Mouse (Mus musculus) intestine, postnatal 0 days (tissue): ENCODE measurements around the gene Tbl2. TPM values are rescaled to one million over a fixed set of nuclear protein-coding genes. Genes with fewer than 3 reads are reported as not detected.

Experiments
- ATAC-seq: fragments of 200-750 bp; cut with Nextera tagmentation; 2 replicates; pipeline ENCODE4 v1.8.0; 2017; ENCODE audit warnings: mild to moderate bottlenecking, moderate TSS enrichment, moderate library complexity
- H3K27ac ChIP-seq: fragments of 300-500 bp; sonication (generic); 2 replicates; pipeline ENCODE4 v1.5.1; 2014; ENCODE audit warnings: mild to moderate bottlenecking, low read depth, low read length, moderate library complexity
- H3K27me3 ChIP-seq: fragments of 300-500 bp; sonication (generic); replicated peaks from 2 replicates; pipeline ENCODE4 v1.6.1; 2014; ENCODE audit warnings: low read length, mixed read lengths; ENCODE audit not compliant: control insufficient read depth, insufficient read depth
- H3K36me3 ChIP-seq: fragments of 300-500 bp; sonication (generic); 2 replicates; pipeline ENCODE4 v1.6.1; 2014; ENCODE audit warnings: mild to moderate bottlenecking, moderate library complexity; ENCODE audit not compliant: control insufficient read depth, insufficient read depth
- H3K4me1 ChIP-seq: fragments of 300-500 bp; sonication (generic); replicated peaks from 2 replicates; pipeline ENCODE4 v1.6.1; 2014; ENCODE audit warnings: antibody characterized with exemption, low read length, mixed read lengths; ENCODE audit not compliant: control insufficient read depth, insufficient read depth
- H3K4me2 ChIP-seq: fragments of 300-500 bp; sonication (generic); replicated peaks from 2 replicates; pipeline ENCODE4 v1.6.1; 2014; ENCODE audit warnings: low read depth, mild to moderate bottlenecking, moderate library complexity
- H3K4me3 ChIP-seq: fragments of 300-500 bp; sonication (generic); 2 replicates; pipeline ENCODE4 v1.5.1; 2014; ENCODE audit warnings: low read depth, low read length
- H3K9ac ChIP-seq: fragments of 300-500 bp; sonication (generic); 2 replicates; pipeline ENCODE4 v1.6.1; 2014; ENCODE audit warnings: mild to moderate bottlenecking, low read depth, low read length
- H3K9me3 ChIP-seq: fragments of 300-500 bp; sonication (generic); 2 replicates; pipeline ENCODE4 v1.6.1; 2016; ENCODE audit warnings: mixed run types; ENCODE audit not compliant: control insufficient read depth
- CTCF ChIP-seq: sonication (generic); IDR thresholded peaks from 2 replicates; pipeline ENCODE4 v1.5.1; 2016; ENCODE audit warnings: low read depth, mild to moderate bottlenecking, control low read depth, antibody characterized with exemption, moderate library complexity
- WGBS: fragments of 180-500 bp; shearing (Covaris S2); extraction: QIAGEN DNeasy Blood & Tissue Kit; methylation state at CpG from one replicate; pipeline ENCODE4 v1.1.7; 2014; 5-methylcytosine and 5-hydroxymethylcytosine counted together
- polyA plus RNA-seq: library from polyadenylated mRNA; unstranded; fragments of >200 nt; fragmentation: Nextera tagmentation; extraction: Ambion mirVana; gene quantifications from 2 replicates; pipeline ENCODE4 v1.2.1, GENCODE M21; 2015

Tbl2 gene
- polyA plus RNA-seq, 1 experiment from 2014 or later: 17.7 TPM

GRCm38 (mm10) chr5:135180796-135181195 is 31.3 kb downstream of the Tbl2 start:
- Histone ChIP-seq H3K9ac (no peak overlapping the region), H3K4me3 (no peak overlapping the region), H3K4me1 (no peaks in the 10 kb centered on the region), H3K9me3 (no peaks in the 10 kb centered on the region), H3K36me3 (peaks cover 61% of the 10 kb centered on the region), H3K4me2 (no peak overlapping the region), H3K27me3 (no peaks in the 10 kb centered on the region), H3K27ac (no peak overlapping the region)
- TF ChIP-seq CTCF: no peak
- WGBS: 96% methylated on average over 14 of the region's 14 CpGs
- ATAC-seq: no peak

- WGBS: 87% methylated on average over 6 of the region's 6 CpGs
- Histone ChIP-seq H3K36me3 (peaks cover 54% of the 10 kb centered on the region), H3K9me3 (no peaks in the 10 kb centered on the region), H3K9ac (no peak overlapping the region), H3K4me3 (no peak overlapping the region), H3K4me2 (no peak overlapping the region), H3K27ac (no peak overlapping the region), H3K4me1 (no peaks in the 10 kb centered on the region), H3K27me3 (no peaks in the 10 kb centered on the region)
- no peak for ATAC-seq
- TF ChIP-seq CTCF: no peak
Observed at GRCm38 (mm10) chr5:135181776-135182175, 32.3 kb downstream of the Tbl2 start.

- Histone ChIP-seq H3K4me3 (no peak overlapping the region), H3K27me3 (no peaks in the 10 kb centered on the region), H3K9ac (no peak overlapping the region), H3K36me3 (peaks cover 41% of the 10 kb centered on the region), H3K9me3 (no peaks in the 10 kb centered on the region), H3K4me1 (no peaks in the 10 kb centered on the region), H3K27ac (peak overlapping the region; percentile 35), H3K4me2 (no peak overlapping the region)
- WGBS: 40% methylated on average over 8 of the region's 8 CpGs
- ATAC-seq: no peak
- peak; percentile 36; the same call in 1 of the 2 replicates for TF ChIP-seq CTCF
Observed at GRCm38 (mm10) chr5:135183131-135183861, 33.8 kb downstream of the Tbl2 start.

- Histone ChIP-seq H3K27ac (no peak overlapping the region), H3K4me1 (peaks cover 6% of the 10 kb centered on the region; the same call in 1 of the 2 replicates), H3K9ac (no peak overlapping the region), H3K9me3 (no peaks in the 10 kb centered on the region), H3K36me3 (peaks cover 24% of the 10 kb centered on the region), H3K4me3 (no peak overlapping the region), H3K4me2 (no peak overlapping the region), H3K27me3 (no peaks in the 10 kb centered on the region)
- TF ChIP-seq CTCF: no peak
- WGBS: 75% methylated on average over 3 of the region's 3 CpGs
- no peak for ATAC-seq
Observed at GRCm38 (mm10) chr5:135185016-135185415, 35.6 kb downstream of the Tbl2 start.

- H3K27ac ChIP-seq: no peak overlapping the region
- no peaks in the 10 kb centered on the region for H3K27me3 ChIP-seq
- H3K4me2 ChIP-seq: no peak overlapping the region
- no peaks in the 10 kb centered on the region for H3K9me3 ChIP-seq
- 43% methylated on average over 3 of the region's 3 CpGs for WGBS
- H3K4me1 ChIP-seq: peaks cover 6% of the 10 kb centered on the region; the same call in 1 of the 2 replicates
- peak; percentile 58 for TF ChIP-seq CTCF
- no peak overlapping the region for H3K4me3 ChIP-seq
- peaks cover 19% of the 10 kb centered on the region for H3K36me3 ChIP-seq
- no peak for ATAC-seq
- no peak overlapping the region for H3K9ac ChIP-seq
Observed at GRCm38 (mm10) chr5:135185596-135185995, 36.1 kb downstream of the Tbl2 start.

- H3K4me3 ChIP-seq: peak overlapping the region; percentile 100
- H3K36me3 ChIP-seq: peaks cover 12% of the 10 kb centered on the region
- TF ChIP-seq CTCF: no peak
- peak overlapping the region; percentile 78 for H3K4me2 ChIP-seq
- H3K9ac ChIP-seq: peak overlapping the region; percentile 46
- peak overlapping the region; percentile 94 for H3K27ac ChIP-seq
- H3K27me3 ChIP-seq: no peaks in the 10 kb centered on the region
- WGBS: 20% methylated on average over 10 of the region's 10 CpGs
- H3K4me1 ChIP-seq: peaks cover 6% of the 10 kb centered on the region; the same call in 1 of the 2 replicates
- no peak for ATAC-seq
- no peaks in the 10 kb centered on the region for H3K9me3 ChIP-seq
Observed at GRCm38 (mm10) chr5:135186231-135186620, 36.8 kb downstream of the Tbl2 start.
